In the genomic region with DNA sequence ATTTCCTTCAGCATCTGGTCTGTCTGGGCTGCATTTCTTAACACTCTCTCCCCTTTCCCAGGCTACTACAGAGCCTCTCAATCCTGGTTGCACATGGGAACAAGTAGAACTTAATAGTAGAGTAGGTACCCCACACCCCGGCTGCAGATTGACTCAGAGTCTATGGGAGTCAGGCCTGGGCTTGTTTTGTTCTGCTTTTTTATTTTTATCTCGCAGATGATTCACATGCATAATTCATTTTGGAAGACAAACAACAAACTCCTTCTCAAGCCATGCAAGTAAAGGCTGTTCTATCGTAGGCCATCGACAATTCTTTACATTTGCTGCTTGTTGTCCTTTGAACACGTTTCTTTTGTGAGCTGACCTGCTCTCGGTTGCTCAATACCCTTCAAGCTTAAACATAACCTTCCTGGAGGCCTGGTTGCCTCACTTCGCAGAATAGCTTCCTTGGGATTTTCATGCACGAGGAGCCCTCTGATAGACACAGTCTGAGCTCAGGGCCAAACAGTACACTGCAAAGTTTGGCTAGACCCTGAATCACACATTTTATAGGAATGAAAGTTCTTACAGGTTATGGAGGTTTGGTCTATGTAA, we compare ENCODE assay signal across 11 mouse cellular contexts. TPM values are rescaled to one million over a fixed set of nuclear protein-coding genes. Genes with fewer than 3 reads are reported as not detected.
DNase-seq lines count a peak whose midpoint lies in the region; ATAC-seq and TF ChIP-seq lines count a peak whose summit lies in the region.
"Had no signal": no experiment of that assay in that cellular context is flagged by ENCODE, and none has a peak within 500 bp of the region (broad histone marks: within the 10 kb centered on the region; RNA-seq: fewer than 3 reads in every experiment).

No protein-coding gene starts in this region.

- peak overlapping the region; percentile 92 for H3K27ac ChIP-seq in embryonic fibroblast, embryonic 13.5 days (ENCODE audit: insufficient read depth, low read length)
- peak overlapping the region; percentile 76 for H3K27ac ChIP-seq in stomach, embryonic 16.5 days (ENCODE audit: low read length)
- H3K27ac ChIP-seq: liver, embryonic 15.5 days had no signal

- no peak overlapping the region for H3K9ac ChIP-seq in stomach, embryonic 16.5 days (ENCODE audit: low read length)
- H3K9ac ChIP-seq: liver, embryonic 15.5 days had no signal

- peak; percentile 87 for ATAC-seq in frontal cortex, adult (ENCODE audit: low TSS enrichment)
- ATAC-seq in stomach, embryonic 16.5 days (ENCODE audit: insufficient read depth, low FRiP score): peak; percentile 55; the same call in 1 of the 2 replicates

- H3K9me3 ChIP-seq in stomach, embryonic 16.5 days (replicated peaks; ENCODE audit: control insufficient read depth, low read length): no peaks in the 10 kb centered on the region
- H3K9me3 ChIP-seq: liver, embryonic 15.5 days had no signal

- H3K4me1 ChIP-seq in lung, adult 2 months (ENCODE audit: control insufficient read depth, insufficient read depth, low read length): peaks cover 2% of the 10 kb centered on the region
- H3K4me1 ChIP-seq in embryonic fibroblast, embryonic 13.5 days (ENCODE audit: control insufficient read depth, insufficient read depth, low read length): peaks cover 9% of the 10 kb centered on the region; the same call in 1 of the 2 replicates
- H3K4me1 ChIP-seq in stomach, embryonic 16.5 days (ENCODE audit: control insufficient read depth, insufficient read depth, low read length): peaks cover 7% of the 10 kb centered on the region; the same call in 1 of the 2 replicates

- no peaks in the 10 kb centered on the region for H3K36me3 ChIP-seq in stomach, embryonic 16.5 days (ENCODE audit: control insufficient read depth, insufficient read depth, low read length)
- H3K36me3 ChIP-seq: liver, embryonic 15.5 days had no signal

- no peak for TF ChIP-seq CTCF in lung, adult 2 months (IDR thresholded peaks at IDR 0.05; ENCODE audit: insufficient read depth, low read length)
- TF ChIP-seq CTCF in embryonic fibroblast, embryonic 13.5 days (IDR thresholded peaks at IDR 0.05; ENCODE audit: borderline replicate concordance, insufficient read depth, low read length): no peak

- WGBS in lung, adult 2 months: 54% methylated on average over 8 of the region's 8 CpGs
- WGBS in stomach, embryonic 16.5 days: 75% methylated on average over 8 of the region's 8 CpGs

- TF ChIP-seq POLR2A in lung, adult 2 months (IDR thresholded peaks at IDR 0.05; ENCODE audit: borderline replicate concordance, extremely low read depth, low read depth, low read length): no peak
- TF ChIP-seq POLR2A in embryonic fibroblast, embryonic 13.5 days (IDR thresholded peaks at IDR 0.05; ENCODE audit: low read depth, low read length): no peak

- H3K27me3 ChIP-seq in stomach, embryonic 16.5 days (ENCODE audit: control insufficient read depth, insufficient read depth, low read length): no peaks in the 10 kb centered on the region

- no peak overlapping the region for H3K4me3 ChIP-seq in lung, adult 2 months (replicated peaks; ENCODE audit: extremely low read depth, low read depth, low read length)
- H3K4me3 ChIP-seq in embryonic fibroblast, embryonic 13.5 days (ENCODE audit: insufficient read depth, low read length): no peak overlapping the region
- H3K4me3 ChIP-seq in stomach, embryonic 16.5 days (replicated peaks; ENCODE audit: low read length): no peak overlapping the region
- H3K4me3 ChIP-seq: liver, embryonic 15.5 days had no signal

- no peak overlapping the region for H3K4me2 ChIP-seq in stomach, embryonic 16.5 days (ENCODE audit: low read depth, low read length)

- DNase-seq in frontal cortex, postnatal 10 days (ENCODE audit: low spot score in 2 of 2): no peak
- peak; percentile 26 for DNase-seq in lung, postnatal 36 days
- DNase-seq in lung, adult 2 months: no peak
- no peak for DNase-seq in gastrocnemius, postnatal 10 days
- no peak for DNase-seq in thymus, postnatal 14 days
- DNase-seq: gastrocnemius, postnatal 25 days; kidney, adult 8-10 months had no signal

RNA-seq across cellular contexts. Expression of gene Lacc1, which starts 1.2 kb away (rescaled TPM):
- polyA plus RNA-seq in lung, adult 2 months (2012; rRNA removed): 3.5 and 5.6 TPM in 2 replicates
- polyA plus RNA-seq in embryonic fibroblast, embryonic 13.5 days (2011; ENCODE audit: insufficient read length, low read depth, missing spikeins): 17.1 and 19.8 TPM in 2 replicates
- polyA plus RNA-seq in stomach, embryonic 16.5 days (2015; fragmentation: Nextera tagmentation; extraction: Ambion mirVana): 7.4 and 8.3 TPM in 2 replicates
- total RNA-seq in gastrocnemius, postnatal 10 days (2021): 1 to 10 TPM; 2.9 to 3.5 TPM

RNA-seq across cellular contexts. Expression of gene Ccdc122, which starts 1.4 kb away (rescaled TPM):
- 1.0 and 1.1 TPM in 2 replicates for polyA plus RNA-seq in lung, adult 2 months (2012; rRNA removed)
- 14.9 and 15.6 TPM in 2 replicates for polyA plus RNA-seq in embryonic fibroblast, embryonic 13.5 days (2011; ENCODE audit: insufficient read length, low read depth, missing spikeins)
- polyA plus RNA-seq in stomach, embryonic 16.5 days (2015; fragmentation: Nextera tagmentation; extraction: Ambion mirVana): 3.9 and 5.2 TPM in 2 replicates
- total RNA-seq in gastrocnemius, postnatal 10 days (2021): 1 to 10 TPM; 1.1 to 2.0 TPM
